Mouse (Mus musculus) forebrain, embryonic 11.5 days (tissue): Measurements from ENCODE around the gene Mrpl55. TPM values are rescaled to one million over a fixed set of nuclear protein-coding genes. Genes with fewer than 3 reads are reported as not detected.
"Not testable (repeated sequence)": the region's sequence is repeated elsewhere in the genome, so short reads cannot be mapped to it uniquely, and the experiment has no call there.

ENCODE experiments used
- ATAC-seq: fragments of 200-750 bp; cut with Nextera tagmentation; replicated peaks from 2 replicates; pipeline ENCODE4 v1.8.0; 2017; ENCODE audit warnings: moderate TSS enrichment; ENCODE audit not compliant: low FRiP score
- DNase-seq: peaks from one replicate; pipeline ENCODE4 v3.0.0-alpha.2; 2017; ENCODE audit warnings: low spot score
- H3K27ac ChIP-seq: fragments of 300-500 bp; sonication (generic); 2 replicates; pipeline ENCODE4 v1.5.1; 2014; ENCODE audit warnings: low read depth, low read length
- H3K27me3 ChIP-seq: fragments of 300-500 bp; sonication (generic); 2 replicates; pipeline ENCODE4 v1.6.1; 2014; ENCODE audit warnings: mild to moderate bottlenecking, low read length, mixed read lengths; ENCODE audit not compliant: control insufficient read depth, insufficient read depth
- H3K36me3 ChIP-seq: fragments of 300-500 bp; sonication (generic); 2 replicates; pipeline ENCODE4 v1.6.1; 2014; ENCODE audit warnings: mild to moderate bottlenecking, low read length, moderate library complexity, mixed read lengths; ENCODE audit not compliant: control insufficient read depth, insufficient read depth
- H3K4me1 ChIP-seq: fragments of 300-500 bp; sonication (generic); replicated peaks from 2 replicates; pipeline ENCODE4 v1.6.1; 2014; ENCODE audit warnings: low read length, mixed read lengths; ENCODE audit not compliant: control insufficient read depth, insufficient read depth
- H3K4me2 ChIP-seq: fragments of 300-500 bp; sonication (generic); 2 replicates; pipeline ENCODE4 v1.6.1; 2014; ENCODE audit warnings: low read depth, mild to moderate bottlenecking, low read length, moderate library complexity, mixed read lengths; ENCODE audit not compliant: severe bottlenecking
- H3K4me3 ChIP-seq: fragments of 300-500 bp; sonication (generic); 2 replicates; pipeline ENCODE4 v1.5.1; 2014; ENCODE audit warnings: low read depth, low read length
- H3K9ac ChIP-seq: fragments of 300-500 bp; sonication (generic); 2 replicates; pipeline ENCODE4 v1.6.1; 2014; ENCODE audit warnings: low read length
- H3K9me3 ChIP-seq: fragments of 300-500 bp; sonication (generic); 2 replicates; pipeline ENCODE4 v1.6.1; 2016; ENCODE audit warnings: low read length, mixed read lengths; ENCODE audit not compliant: control insufficient read depth
- WGBS: fragments of 180-500 bp; shearing (Covaris S2); extraction: QIAGEN DNeasy Blood & Tissue Kit; methylation state at CpG from one replicate; pipeline ENCODE4 v1.1.7; 2014; 5-methylcytosine and 5-hydroxymethylcytosine counted together
- polyA plus RNA-seq: library from polyadenylated mRNA; unstranded; fragments of >200 nt; fragmentation: Nextera tagmentation; extraction: Ambion mirVana; gene quantifications from 2 replicates; pipeline ENCODE4 v1.2.1, GENCODE M21; 2014

Gene Mrpl55
- polyA plus RNA-seq, 1 experiment from 2014 or later, result 94.3 TPM

- H3K36me3 ChIP-seq, result peaks cover 4% of the 10 kb centered on the region; the same call in 1 of the 2 replicates
- peak within 1 kb of the TSS; percentile 86 for H3K4me3 ChIP-seq
- H3K4me1 ChIP-seq, result peaks cover 4% of the 10 kb centered on the region; the same call in 1 of the 2 replicates
- H3K27me3 ChIP-seq, result no peaks in the 10 kb centered on the region
- peak within 1 kb of the TSS; percentile 86 for H3K9ac ChIP-seq
- ATAC-seq, result peak; percentile 84
- H3K9me3 ChIP-seq, result no peaks in the 10 kb centered on the region
- H3K4me2 ChIP-seq, result peak within 1 kb of the TSS; percentile 88
- peak within 1 kb of the TSS; percentile 82 for H3K27ac ChIP-seq
- under 1% methylated on average over 67 of the region's 67 CpGs for WGBS
- peak; percentile 98 for DNase-seq
Measured at GRCm38 (mm10) chr11:59208153-59208831, 6.0 kb downstream of the Mrpl55 start, which contains the start of gene 2310033P09Rik. TSS of gene 2310033P09Rik (plus strand) at chr11:59208321.

GRCm38 (mm10) chr11:59209003-59209441, 6.7 kb downstream of the Mrpl55 start:
- Histone ChIP-seq H3K4me2 (peak overlapping the region; percentile 88), H3K27me3 (no peaks in the 10 kb centered on the region), H3K9me3 (no peaks in the 10 kb centered on the region), H3K27ac (no peak overlapping the region), H3K36me3 (peaks cover 4% of the 10 kb centered on the region; the same call in 1 of the 2 replicates), H3K9ac (peak overlapping the region; percentile 86), H3K4me1 (peaks cover 4% of the 10 kb centered on the region; the same call in 1 of the 2 replicates), H3K4me3 (peak overlapping the region; percentile 86)
- ATAC-seq (peak; percentile 54), DNase-seq (peak; percentile 83)
- 9% methylated on average over 18 of the region's 18 CpGs for WGBS

DNA sequence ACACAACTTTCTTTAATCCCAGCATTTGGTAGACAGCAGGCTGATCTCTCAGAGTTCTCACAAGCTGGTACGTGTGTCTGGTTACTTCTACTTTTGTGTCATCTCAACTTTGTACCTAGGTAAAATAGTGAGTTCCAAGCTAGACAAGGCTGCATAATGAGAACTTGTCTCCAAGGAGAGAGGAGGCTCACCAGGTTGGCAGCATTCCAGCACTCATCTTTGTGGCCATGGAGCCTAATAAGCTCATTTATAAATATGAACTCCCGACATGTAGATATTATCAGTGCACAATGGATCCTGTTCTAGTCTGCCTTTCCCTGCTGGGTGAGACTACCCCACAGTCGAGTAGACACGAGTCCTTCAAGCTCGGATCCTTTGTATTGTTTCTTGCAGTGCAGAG, 7.3 kb downstream of the Mrpl55 start:
- WGBS, result 77% methylated on average over 5 of the region's 5 CpGs

DNA sequence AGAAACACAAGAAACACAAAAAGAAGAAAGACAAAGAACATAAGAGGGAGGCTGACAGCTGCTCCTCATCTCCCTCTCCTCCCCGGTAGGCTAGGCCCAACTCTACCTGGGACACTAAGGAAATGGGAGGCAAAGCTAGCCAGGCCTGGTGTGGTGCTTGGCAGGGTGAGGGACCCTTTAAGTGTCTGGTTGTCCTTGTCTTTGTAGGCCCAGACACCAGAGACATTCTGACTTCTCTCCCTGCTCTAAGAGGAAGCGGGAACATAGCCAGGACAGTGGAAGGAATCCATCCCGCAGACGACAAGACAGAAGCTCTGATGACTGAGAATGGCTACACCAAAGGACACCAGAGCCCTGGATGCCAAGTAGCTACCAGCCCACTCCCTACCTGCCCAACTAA, 7.7 kb downstream of the Mrpl55 start:
- H3K27me3 ChIP-seq, result no peaks in the 10 kb centered on the region
- 88% methylated on average over 4 of the region's 4 CpGs for WGBS
- H3K36me3 ChIP-seq, result peaks cover 4% of the 10 kb centered on the region; the same call in 1 of the 2 replicates
- no peak overlapping the region for H3K4me2 ChIP-seq
- H3K4me1 ChIP-seq, result peaks cover 4% of the 10 kb centered on the region; the same call in 1 of the 2 replicates
- no peaks in the 10 kb centered on the region for H3K9me3 ChIP-seq
- ATAC-seq (no peak), DNase-seq (no peak)
- H3K27ac ChIP-seq, result no peak overlapping the region
- H3K9ac ChIP-seq, result no peak overlapping the region
- no peak overlapping the region for H3K4me3 ChIP-seq

More for the DNA sequence above, 7.3 kb downstream of the Mrpl55 start:
- Histone ChIP-seq H3K36me3 (peaks cover 4% of the 10 kb centered on the region; the same call in 1 of the 2 replicates), H3K9me3 (no peaks in the 10 kb centered on the region), H3K9ac (no peak overlapping the region; the same call in 1 of the 2 replicates), H3K4me1 (peaks cover 4% of the 10 kb centered on the region; the same call in 1 of the 2 replicates), H3K27ac (no peak overlapping the region), H3K4me2 (peak overlapping the region; percentile 88; the same call in 1 of the 2 replicates), H3K27me3 (no peaks in the 10 kb centered on the region), H3K4me3 (peak overlapping the region; percentile 86)
- ATAC-seq (no peak), DNase-seq (no peak)

GRCm38 (mm10) chr11:59211561-59211960, 9.3 kb downstream of the Mrpl55 start:
- not testable (repeated sequence) for H3K9ac ChIP-seq, H3K4me3 ChIP-seq, H3K27me3 ChIP-seq, DNase-seq, H3K36me3 ChIP-seq, H3K27ac ChIP-seq, ATAC-seq, H3K4me1 ChIP-seq, H3K9me3 ChIP-seq, H3K4me2 ChIP-seq
- 87% methylated on average over 8 of the region's 9 CpGs for WGBS

DNA sequence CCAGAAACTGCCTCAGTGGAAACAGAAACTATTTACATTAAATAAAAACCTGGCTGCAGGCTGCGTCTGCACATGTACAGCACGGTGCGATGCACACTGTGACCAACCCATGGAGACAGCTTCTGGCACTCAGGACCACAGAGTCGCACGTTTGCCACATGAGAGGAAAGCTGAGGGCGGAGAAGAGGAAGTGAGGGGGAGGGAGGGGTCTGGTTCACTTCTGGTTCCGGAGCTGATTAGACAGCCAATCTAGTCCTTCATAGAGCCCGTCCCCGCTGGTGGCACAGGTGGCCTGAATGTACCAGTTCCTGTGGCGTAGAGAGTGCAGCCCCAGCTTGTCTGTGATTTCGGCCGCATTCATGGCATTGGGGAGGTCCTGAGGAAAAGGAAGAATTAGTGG, 10.0 kb downstream of the Mrpl55 start:
- H3K9me3 ChIP-seq, result not testable (repeated sequence)

GRCm38 (mm10) chr11:59212892-59213494, 10.7 kb downstream of the Mrpl55 start:
- Histone ChIP-seq H3K9me3 (no peaks in the 10 kb centered on the region), H3K9ac (no peak overlapping the region), H3K4me1 (peaks cover 4% of the 10 kb centered on the region; the same call in 1 of the 2 replicates), H3K4me3 (no peak overlapping the region), H3K27me3 (no peaks in the 10 kb centered on the region), H3K36me3 (peaks cover 2% of the 10 kb centered on the region; the same call in 1 of the 2 replicates), H3K4me2 (no peak overlapping the region), H3K27ac (no peak overlapping the region)
- ATAC-seq (no peak), DNase-seq (no peak)
- WGBS, result 94% methylated on average over 12 of the region's 12 CpGs

More for the DNA sequence above, 10.0 kb downstream of the Mrpl55 start:
- H3K36me3 ChIP-seq, ATAC-seq, H3K4me3 ChIP-seq, DNase-seq, H3K4me2 ChIP-seq, H3K4me1 ChIP-seq, H3K9ac ChIP-seq, H3K27me3 ChIP-seq, H3K27ac ChIP-seq: not testable (repeated sequence)
- WGBS, result 93% methylated on average over 12 of the region's 12 CpGs

- no peak overlapping the region for H3K9ac ChIP-seq
- no peaks in the 10 kb centered on the region for H3K4me1 ChIP-seq
- no peaks in the 10 kb centered on the region for H3K27me3 ChIP-seq
- DNase-seq (no peak), ATAC-seq (no peak)
- WGBS, result 85% methylated on average over 3 of the region's 3 CpGs
- no peak overlapping the region for H3K4me3 ChIP-seq
- H3K36me3 ChIP-seq, result no peaks in the 10 kb centered on the region; the same call in 1 of the 2 replicates
- H3K4me2 ChIP-seq, result no peak overlapping the region
- H3K27ac ChIP-seq, result no peak overlapping the region
- no peaks in the 10 kb centered on the region for H3K9me3 ChIP-seq
Measured at GRCm38 (mm10) chr11:59216955-59217354, 14.7 kb downstream of the Mrpl55 start.
